Mouse (Mus musculus): Measurements from ENCODE around the gene Sash1. TPM values are rescaled to one million over a fixed set of nuclear protein-coding genes. Genes with fewer than 3 reads are reported as not detected.

Gene Sash1
- total and polyA plus RNA-seq, 3 experiments = 0.09 to 0.59 (median 0.24) TPM

- H3K4me1 ChIP-seq (ENCODE audit: control insufficient read depth in 1 of 2, insufficient read depth in 2 of 2) = no peaks in the 10 kb centered on the region
- no peak for DNase-seq (ENCODE audit: extremely low read depth)
- dilution Hi-C loops (cut with MboI; ENCODE audit: extremely low pct_ligation_motif_present, extremely low pct_unique_long_range_greater_than_20kb, low sequenced_read_pairs) (no loop called here), in situ Hi-C loops (cut with MboI; ENCODE audit: low pct_ligation_motif_present, low pct_unique_long_range_greater_than_20kb, low sequenced_read_pairs) (no loop called here)
- H3K4me2 ChIP-seq (ENCODE audit: insufficient read depth, low read depth, poor library complexity, severe bottlenecking) = no peak overlapping the region
- H3K79me2 ChIP-seq (replicated peaks; ENCODE audit: control insufficient read depth, extremely low read depth, insufficient read depth, poor library complexity, severe bottlenecking) = no peaks in the 10 kb centered on the region
- H3K27ac ChIP-seq (ENCODE audit: insufficient read depth, low read depth) = no peak overlapping the region
- H3K36me3 ChIP-seq (replicated peaks in 1 of 2; ENCODE audit: control insufficient read depth in 1 of 2, insufficient read depth in 1 of 2, low read length in 1 of 2) = no peaks in the 10 kb centered on the region
- TF ChIP-seq MAZ (IDR thresholded peaks at IDR 0.05; ENCODE audit: low read depth, low read length) = no peak
- no peak for TF ChIP-seq KAT2A (IDR thresholded peaks at IDR 0.05; ENCODE audit: insufficient replicate concordance, low read length)
- no peak for TF ChIP-seq USF2 (conservative IDR thresholded peaks at IDR 0.05; ENCODE audit: low read depth, low read length)
- no peak for TF ChIP-seq MAFK (IDR thresholded peaks at IDR 0.05; ENCODE audit: insufficient replicate concordance, low read length)
- TF ChIP-seq PAX5 (IDR thresholded peaks at IDR 0.05; ENCODE audit: low read length) = no peak
- no peak for TF ChIP-seq SIN3A (IDR thresholded peaks at IDR 0.05; ENCODE audit: low read length)
- TF ChIP-seq NELFE (IDR thresholded peaks at IDR 0.05; ENCODE audit: low read depth, low read length) = no peak
- no peak for TF ChIP-seq MEF2A (IDR thresholded peaks at IDR 0.05; ENCODE audit: borderline replicate concordance, low read depth, low read length)
- TF ChIP-seq ZNF384 (IDR thresholded peaks at IDR 0.05; ENCODE audit: low read depth, low read length) = no peak
- no peak for TF ChIP-seq ZKSCAN1 (IDR thresholded peaks at IDR 0.05; ENCODE audit: borderline replicate concordance, low read depth, low read length)
- TF ChIP-seq IRF4 (IDR thresholded peaks at IDR 0.05; ENCODE audit: low read depth, low read length) = no peak
- TF ChIP-seq EP300 (IDR thresholded peaks at IDR 0.05; ENCODE audit: low read length) = no peak
- no peak for TF ChIP-seq MXI1 (IDR thresholded peaks at IDR 0.05; ENCODE audit: low read depth, low read length)
- TF ChIP-seq ETS1 (conservative IDR thresholded peaks at IDR 0.05; ENCODE audit: low read depth, low read length) = no peak
- no peak for TF ChIP-seq CHD2 (IDR thresholded peaks at IDR 0.05; ENCODE audit: low read length)
- TF ChIP-seq BHLHE40 (IDR thresholded peaks at IDR 0.05; ENCODE audit: low read depth, low read length) = no peak
- no peaks in the 10 kb centered on the region for H3K9me3 ChIP-seq (replicated peaks; ENCODE audit: low read length)
- H3K9ac ChIP-seq (ENCODE audit: insufficient read depth, low read depth) = no peak overlapping the region
- H3K4me3 ChIP-seq (replicated peaks in 1 of 3; ENCODE audit: low read depth in 2 of 3, low read length in 2 of 3, poor library complexity in 1 of 3) = no peak overlapping the region
- H3K27me3 ChIP-seq (replicated peaks) = no peaks in the 10 kb centered on the region
Measured at GRCm38 (mm10) chr10:8781876-8782372, 103.9 kb downstream of the Sash1 start.

DNA sequence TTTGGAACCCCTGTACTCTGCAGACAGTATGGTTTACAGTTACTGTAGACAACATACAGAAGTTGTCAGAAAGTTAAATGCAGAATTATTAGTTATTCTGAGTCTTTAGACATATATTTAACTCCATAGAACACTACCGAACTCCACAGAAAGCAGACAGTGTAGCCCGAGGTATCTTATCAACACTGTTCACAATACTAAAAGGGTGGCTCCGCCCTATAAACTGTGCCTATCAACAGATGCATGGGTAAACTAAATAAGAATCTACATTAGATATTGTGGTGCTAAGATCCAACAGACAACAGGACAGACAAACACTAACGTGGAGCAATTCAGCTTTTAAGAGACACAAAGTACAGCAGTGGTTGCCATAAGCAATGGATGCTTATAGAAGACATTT is 106.0 kb downstream of the Sash1 start:
- dilution Hi-C loops (cut with MboI; ENCODE audit: extremely low pct_ligation_motif_present, extremely low pct_unique_long_range_greater_than_20kb, low sequenced_read_pairs) = no loop called here
- TF ChIP-seq ETS1 (conservative IDR thresholded peaks at IDR 0.05; ENCODE audit: low read depth, low read length) = no peak
- TF ChIP-seq TCF12 (IDR thresholded peaks at IDR 0.05; ENCODE audit: low read depth, low read length) = no peak
- TF ChIP-seq NELFE (IDR thresholded peaks at IDR 0.05; ENCODE audit: low read depth, low read length) = no peak
- TF ChIP-seq NRF1 (IDR thresholded peaks at IDR 0.05; ENCODE audit: low read depth, low read length) = no peak
- TF ChIP-seq ZMIZ1 (IDR thresholded peaks at IDR 0.05; ENCODE audit: low read depth, low read length) = no peak
- TF ChIP-seq SIN3A (IDR thresholded peaks at IDR 0.05; ENCODE audit: low read length) = no peak
- TF ChIP-seq TBP (conservative IDR thresholded peaks at IDR 0.05; ENCODE audit: low read depth, low read length) = no peak
- no peak for TF ChIP-seq MXI1 (IDR thresholded peaks at IDR 0.05; ENCODE audit: low read depth, low read length)
- TF ChIP-seq BHLHE40 (IDR thresholded peaks at IDR 0.05; ENCODE audit: low read depth, low read length) = no peak
- TF ChIP-seq SMC3 (IDR thresholded peaks at IDR 0.05; ENCODE audit: low read depth, low read length) = no peak
- no peak for TF ChIP-seq RAD21 (IDR thresholded peaks at IDR 0.05; ENCODE audit: low read depth, low read length)
- TF ChIP-seq HCFC1 (IDR thresholded peaks at IDR 0.05; ENCODE audit: low read depth, low read length) = no peak
- TF ChIP-seq CTCF (conservative IDR thresholded peaks at IDR 0.05 in 1 of 2, IDR thresholded peaks at IDR 0.05 in 1 of 2; ENCODE audit: low read depth in 2 of 2, low read length in 2 of 2) = no peak
- no peak for TF ChIP-seq POLR2AphosphoS2 (IDR thresholded peaks at IDR 0.05; ENCODE audit: low read depth, low read length)
- TF ChIP-seq E2F4 (IDR thresholded peaks at IDR 0.05; ENCODE audit: insufficient replicate concordance, low read depth, low read length) = no peak
- TF ChIP-seq MAFK (IDR thresholded peaks at IDR 0.05; ENCODE audit: insufficient replicate concordance, low read length) = no peak
- no peak for TF ChIP-seq PAX5 (IDR thresholded peaks at IDR 0.05; ENCODE audit: low read length)
- no peaks in the 10 kb centered on the region for H3K36me3 ChIP-seq (replicated peaks in 1 of 2; ENCODE audit: control insufficient read depth in 1 of 2, insufficient read depth in 1 of 2, low read length in 1 of 2)
- H3K79me2 ChIP-seq (replicated peaks; ENCODE audit: control insufficient read depth, extremely low read depth, insufficient read depth, poor library complexity, severe bottlenecking) = no peaks in the 10 kb centered on the region
- no peak overlapping the region for H3K4me2 ChIP-seq (ENCODE audit: insufficient read depth, low read depth, poor library complexity, severe bottlenecking)
- no peak overlapping the region for H3K9ac ChIP-seq (ENCODE audit: insufficient read depth, low read depth)
- H3K27me3 ChIP-seq (replicated peaks) = no peaks in the 10 kb centered on the region
- H3K4me1 ChIP-seq (ENCODE audit: control insufficient read depth in 1 of 2, insufficient read depth in 2 of 2) = no peaks in the 10 kb centered on the region
- H3K9me3 ChIP-seq (replicated peaks; ENCODE audit: low read length) = no peaks in the 10 kb centered on the region
- no peak for DNase-seq (ENCODE audit: extremely low read depth)
- in situ Hi-C loops (cut with MboI; ENCODE audit: low pct_ligation_motif_present, low pct_unique_long_range_greater_than_20kb, low sequenced_read_pairs) = no loop called here
- H3K27ac ChIP-seq (ENCODE audit: insufficient read depth, low read depth) = no peak overlapping the region
- H3K4me3 ChIP-seq (replicated peaks in 1 of 3; ENCODE audit: low read depth in 2 of 3, low read length in 2 of 3, poor library complexity in 1 of 3) = no peak overlapping the region

Data from CH12.LX (cell line).